Mouse (Mus musculus): Measurements from ENCODE around the gene Shisal1. TPM values are rescaled to one million over a fixed set of nuclear protein-coding genes. Genes with fewer than 3 reads are reported as not detected.

Shisal1 gene
- polyA plus RNA-seq (2015; fragmentation: Nextera tagmentation; extraction: Ambion mirVana), result 12.1 and 12.5 TPM in 2 replicates

DNA sequence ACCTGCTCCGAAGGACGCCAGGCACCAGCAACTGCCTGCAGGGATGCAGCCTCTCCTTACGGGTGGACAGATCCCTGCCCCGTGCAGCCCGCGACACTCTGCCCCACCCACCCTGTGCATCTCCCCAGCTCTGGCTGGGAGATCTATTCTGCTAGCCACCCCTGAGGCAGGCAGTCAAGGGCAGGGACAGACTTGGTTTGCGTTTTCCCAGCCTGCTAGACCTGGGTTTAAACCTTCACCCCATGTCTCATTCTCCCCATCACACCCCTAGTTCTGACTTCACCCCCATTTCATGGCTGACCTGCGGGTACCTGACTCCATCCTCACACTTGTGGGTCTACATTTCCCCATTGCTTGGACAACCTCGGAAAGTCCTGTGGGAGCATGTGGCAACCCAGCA, at the start of gene Shisal1:
Gene Shisal1, minus strand, starts transcription at position 101 of the 400 bp plus-strand sequence.

Other genes starting within 250 kb of the Shisal1 start
- gene Parvb, start 215.1 kb downstream of the Shisal1 start, polyA plus RNA-seq (2015; fragmentation: Nextera tagmentation; extraction: Ambion mirVana), result 1.9 and 3.5 TPM in 2 replicates
- gene Parvg, start 123.1 kb downstream of the Shisal1 start, polyA plus RNA-seq (2015; fragmentation: Nextera tagmentation; extraction: Ambion mirVana), result 1.0 and 2.8 TPM in 2 replicates
- 6.4 and 7.7 TPM in 2 replicates for gene Rtl6, start 110.7 kb upstream of the Shisal1 start, polyA plus RNA-seq (2015; fragmentation: Nextera tagmentation; extraction: Ambion mirVana)
- 15.2 and 19.0 TPM in 2 replicates for gene Prr5, start 222.5 kb upstream of the Shisal1 start, polyA plus RNA-seq (2015; fragmentation: Nextera tagmentation; extraction: Ambion mirVana)